Mouse (Mus musculus) myocyte (in vitro differentiated cells): ENCODE measurements around the gene Bmx. TPM values are rescaled to one million over a fixed set of nuclear protein-coding genes. Genes with fewer than 3 reads are reported as not detected.

Source experiments
- H3K27me3 ChIP-seq: one replicate; pipeline ENCODE4 v1.6.1; 2011; ENCODE audit not compliant: control insufficient read depth, insufficient read depth, insufficient read length
- H3K36me3 ChIP-seq: one replicate; pipeline ENCODE4 v1.6.1; 2011; ENCODE audit not compliant: control insufficient read depth, insufficient read depth
- H3K4me2 ChIP-seq: one replicate; pipeline ENCODE4 v1.6.1; 2011; ENCODE audit warnings: low read depth, control low read depth
- H3K4me3 ChIP-seq: one replicate; pipeline ENCODE4 v1.5.1; 2011; ENCODE audit warnings: mild to moderate bottlenecking, control low read depth, moderate library complexity
- H3K79me2 ChIP-seq: one replicate; pipeline ENCODE4 v1.6.1; 2011; ENCODE audit not compliant: control insufficient read depth, insufficient read depth
- H3ac ChIP-seq: one replicate; pipeline ENCODE4 v1.6.1; 2011; ENCODE audit not compliant: control insufficient read depth, insufficient read length
- CEBPB ChIP-seq: IDR thresholded peaks from 2 replicates; pipeline ENCODE4 v1.6.1; 2011; ENCODE audit warnings: mild to moderate bottlenecking, moderate library complexity; ENCODE audit not compliant: poor library complexity, insufficient read depth, severe bottlenecking
- E2F4 ChIP-seq: IDR thresholded peaks from one replicate; pipeline ENCODE4 v1.6.1; 2011; ENCODE audit warnings: mild to moderate bottlenecking, control low read depth, moderate library complexity; ENCODE audit not compliant: insufficient read depth
- MAX ChIP-seq: IDR thresholded peaks from one replicate; pipeline ENCODE4 v1.6.1; 2011; ENCODE audit warnings: low read depth, mild to moderate bottlenecking, control low read depth
- MYOD1 ChIP-seq, 3 experiments: IDR thresholded peaks; one replicate each; pipeline ENCODE4 v1.6.1; 2011; ENCODE audit warnings: control low read depth in 2 of 3, low read depth in 2 of 3, mild to moderate bottlenecking in 2 of 3, moderate library complexity in 1 of 3; ENCODE audit not compliant: insufficient read length in 2 of 3, control insufficient read depth in 1 of 3
- MYOG ChIP-seq, 3 experiments: IDR thresholded peaks; one replicate each; pipeline ENCODE4 v1.6.1; 2011; ENCODE audit warnings: control low read depth in 2 of 3, low read depth in 2 of 3, mild to moderate bottlenecking in 2 of 3; ENCODE audit not compliant: insufficient read length in 2 of 3, control insufficient read depth in 1 of 3, insufficient read depth in 1 of 3
- POLR2A ChIP-seq: IDR thresholded peaks from one replicate; pipeline ENCODE4 v1.6.1; 2011; ENCODE audit warnings: low read depth, mild to moderate bottlenecking, control low read depth, moderate library complexity; ENCODE audit not compliant: insufficient read length
- POLR2AphosphoS2 ChIP-seq: IDR thresholded peaks from one replicate; pipeline ENCODE4 v1.6.1; 2011; ENCODE audit warnings: low read depth, control low read depth; ENCODE audit not compliant: insufficient read length
- REST ChIP-seq: IDR thresholded peaks from one replicate; pipeline ENCODE4 v1.6.1; 2011; ENCODE audit warnings: mild to moderate bottlenecking, control low read depth, moderate library complexity; ENCODE audit not compliant: insufficient read depth, insufficient read length
- SRF ChIP-seq: IDR thresholded peaks from one replicate; pipeline ENCODE4 v1.6.1; 2011; ENCODE audit warnings: low read depth; ENCODE audit not compliant: control insufficient read depth, insufficient read length
- TCF12 ChIP-seq: IDR thresholded peaks from one replicate; pipeline ENCODE4 v1.6.1; 2011; ENCODE audit warnings: mild to moderate bottlenecking, control low read depth; ENCODE audit not compliant: poor library complexity, insufficient read depth, severe bottlenecking
- TCF3 ChIP-seq: IDR thresholded peaks from one replicate; pipeline ENCODE4 v1.6.1; 2011; ENCODE audit warnings: low read depth, control low read depth; ENCODE audit not compliant: insufficient read length
- USF1 ChIP-seq: IDR thresholded peaks from one replicate; pipeline ENCODE4 v1.6.1; 2011; ENCODE audit warnings: low read depth, mild to moderate bottlenecking, control low read depth, moderate library complexity
- polyA plus RNA-seq: library from polyadenylated mRNA; unstranded; fragments of >200 nt; fragmentation: generic; extraction: Trizol; gene quantifications from one replicate; pipeline ENCODE4 v1.2.1, GENCODE M21; 2012; ENCODE audit warnings: missing spikeins

The Bmx gene
- polyA plus RNA-seq, 1 experiment: not detected

DNA sequence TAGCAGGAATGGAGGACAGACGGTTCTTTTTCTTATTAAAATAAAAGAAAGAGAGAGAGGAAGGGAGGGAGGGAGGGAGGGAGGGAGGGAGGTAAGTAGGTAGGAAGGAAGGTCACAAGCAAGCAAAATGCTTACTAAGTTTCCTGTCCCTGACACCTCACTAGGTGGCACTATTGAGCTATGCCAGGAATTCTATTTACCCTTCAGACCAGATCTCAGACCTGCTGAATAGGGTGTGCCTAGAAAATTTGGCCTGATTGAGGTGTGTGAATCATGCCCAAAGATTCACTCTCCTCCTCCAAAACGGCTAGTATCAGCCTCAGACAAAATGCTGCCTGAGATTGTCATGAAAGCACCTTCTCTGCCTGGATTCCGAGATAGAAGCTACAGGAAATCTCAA is 74.1 kb downstream of the Bmx start:
- H3K4me2 ChIP-seq: no peak overlapping the region
- H3ac ChIP-seq: no peak overlapping the region
- no peaks in the 10 kb centered on the region for H3K36me3 ChIP-seq
- no peaks in the 10 kb centered on the region for H3K79me2 ChIP-seq
- H3K27me3 ChIP-seq: no peaks in the 10 kb centered on the region
- no peak overlapping the region for H3K4me3 ChIP-seq
- TF ChIP-seq REST (no peak), MYOD1 (IDR thresholded peaks at IDR 0.05; ENCODE audit: control insufficient read depth in 1 of 3, insufficient read length in 2 of 3, low read depth in 2 of 3) (no peak), POLR2AphosphoS2 (no peak), MAX (no peak)

DNA sequence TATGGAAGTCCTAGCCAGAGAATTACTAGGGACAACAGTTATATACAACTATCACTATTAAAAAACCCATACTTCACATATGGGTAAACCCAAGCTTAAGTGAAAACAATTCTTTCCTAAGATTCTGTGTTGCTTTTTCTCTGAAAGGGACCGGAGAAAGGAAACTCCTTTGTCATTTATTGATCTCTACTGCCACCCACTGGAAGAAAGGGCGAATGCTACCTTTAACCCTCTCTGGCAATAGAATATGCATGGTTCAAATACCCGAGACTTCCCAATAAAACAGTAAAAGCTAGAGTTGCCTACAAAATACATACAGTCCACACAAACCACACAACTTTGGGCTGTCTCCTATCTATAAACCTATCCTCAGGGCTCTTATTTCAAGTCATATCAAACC is 78.2 kb downstream of the Bmx start:
- TF ChIP-seq SRF: no peak
- no peak for TF ChIP-seq MYOD1 (IDR thresholded peaks at IDR 0.05; ENCODE audit: control insufficient read depth in 1 of 3, insufficient read length in 2 of 3, low read depth in 2 of 3)
- no peak for TF ChIP-seq E2F4
- no peak for TF ChIP-seq TCF12
- TF ChIP-seq POLR2A: no peak
- TF ChIP-seq MYOG (IDR thresholded peaks at IDR 0.05; ENCODE audit: control insufficient read depth in 1 of 3, insufficient read depth in 1 of 3, insufficient read length in 2 of 3, low read depth in 2 of 3): no peak
- no peak for TF ChIP-seq USF1
- no peak for TF ChIP-seq CEBPB
- TF ChIP-seq REST: no peak
- no peak for TF ChIP-seq MAX
- no peak for TF ChIP-seq POLR2AphosphoS2
- TF ChIP-seq TCF3: no peak
- Histone ChIP-seq H3K79me2 (no peaks in the 10 kb centered on the region), H3K27me3 (no peaks in the 10 kb centered on the region), H3K4me3 (no peak overlapping the region), H3ac (no peak overlapping the region), H3K36me3 (no peaks in the 10 kb centered on the region), H3K4me2 (peak overlapping the region; percentile 63)

GRCm38 (mm10) chrX:164178856-164179255 is 79.1 kb downstream of the Bmx start:
- Histone ChIP-seq H3K27me3 (no peaks in the 10 kb centered on the region), H3K4me2 (no peak overlapping the region), H3K79me2 (no peaks in the 10 kb centered on the region), H3ac (no peak overlapping the region), H3K36me3 (no peaks in the 10 kb centered on the region), H3K4me3 (no peak overlapping the region)
- TF ChIP-seq MYOD1 (IDR thresholded peaks at IDR 0.05; ENCODE audit: control insufficient read depth in 1 of 3, insufficient read length in 2 of 3, low read depth in 2 of 3) (no peak), TCF3 (no peak), TCF12 (no peak), REST (no peak), MYOG (IDR thresholded peaks at IDR 0.05; ENCODE audit: control insufficient read depth in 1 of 3, insufficient read depth in 1 of 3, insufficient read length in 2 of 3, low read depth in 2 of 3) (no peak), USF1 (no peak), POLR2AphosphoS2 (no peak), MAX (no peak), CEBPB (no peak), E2F4 (no peak), SRF (no peak), POLR2A (no peak)

GRCm38 (mm10) chrX:164175780-164176179 is 82.2 kb downstream of the Bmx start:
- Histone ChIP-seq H3ac (no peak overlapping the region), H3K79me2 (no peaks in the 10 kb centered on the region), H3K36me3 (no peaks in the 10 kb centered on the region), H3K4me2 (no peak overlapping the region), H3K4me3 (no peak overlapping the region), H3K27me3 (no peaks in the 10 kb centered on the region)
- no peak for TF ChIP-seq CEBPB
- no peak for TF ChIP-seq TCF12
- TF ChIP-seq TCF3: no peak
- no peak for TF ChIP-seq MAX
- TF ChIP-seq POLR2AphosphoS2: no peak
- TF ChIP-seq USF1: no peak
- TF ChIP-seq MYOD1 (IDR thresholded peaks at IDR 0.05; ENCODE audit: control insufficient read depth in 1 of 3, insufficient read length in 2 of 3, low read depth in 2 of 3): no peak
- TF ChIP-seq MYOG (IDR thresholded peaks at IDR 0.05; ENCODE audit: control insufficient read depth in 1 of 3, insufficient read depth in 1 of 3, insufficient read length in 2 of 3, low read depth in 2 of 3): no peak
- no peak for TF ChIP-seq REST
- TF ChIP-seq E2F4: no peak
- TF ChIP-seq POLR2A: no peak
- TF ChIP-seq SRF: no peak

- TF ChIP-seq TCF3 (no peak), POLR2A (no peak), CEBPB (no peak)
- H3K4me2 ChIP-seq: no peak overlapping the region
- H3K79me2 ChIP-seq: no peaks in the 10 kb centered on the region
- no peaks in the 10 kb centered on the region for H3K27me3 ChIP-seq
- no peak overlapping the region for H3ac ChIP-seq
- no peaks in the 10 kb centered on the region for H3K36me3 ChIP-seq
- no peak overlapping the region for H3K4me3 ChIP-seq
Observed at GRCm38 (mm10) chrX:164175311-164175710, 82.7 kb downstream of the Bmx start.
